Mouse (Mus musculus): ENCODE measurements at regions not wholly inside any gene's neighbourhood (a gene's known extent, or its start where the extent isn't known, plus 50 kb on each side); places are given as distances from the start of the nearest gene placed in this dataset.
A peak's percentile ranks its signal among the peaks of the same experiment; 100 is the strongest.

- H3K36me3 ChIP-seq (ENCODE audit: control insufficient read depth, insufficient read depth, low read length): no peaks in the 10 kb centered on the region
- no peak overlapping the region for H3K4me3 ChIP-seq (replicated peaks; ENCODE audit: low read length)
- H3K9ac ChIP-seq (ENCODE audit: low read length): no peak overlapping the region
- H3K4me2 ChIP-seq (ENCODE audit: low read depth, low read length): peak overlapping the region; percentile 10; the same call in 1 of the 2 replicates
- H3K9me3 ChIP-seq (replicated peaks; ENCODE audit: control insufficient read depth, low read length): no peaks in the 10 kb centered on the region
- ATAC-seq (ENCODE audit: insufficient read depth, low FRiP score): peak; percentile 75
- H3K27me3 ChIP-seq (ENCODE audit: control insufficient read depth, insufficient read depth, low read length): no peaks in the 10 kb centered on the region
- 0 out of 2 replicates have a peak overlapping the region, but pooled peaks have one; percentile 7 for H3K27ac ChIP-seq (ENCODE audit: low read length)
- WGBS: 51% methylated on average over 8 of the region's 8 CpGs
- H3K4me1 ChIP-seq (ENCODE audit: control insufficient read depth, insufficient read depth, low read length): no peaks in the 10 kb centered on the region
These were observed 446.0 kb upstream of the Adam34 start for GRCm38 (mm10) chr8:44155705-44156321.

GRCm38 (mm10) chr8:44165115-44165514, 455.3 kb upstream of the Adam34 start:
- no peak overlapping the region for H3K4me2 ChIP-seq (ENCODE audit: low read depth, low read length)
- WGBS: 7% methylated on average over 6 of the region's 6 CpGs
- H3K4me3 ChIP-seq (replicated peaks; ENCODE audit: low read length): no peak overlapping the region
- H3K9me3 ChIP-seq (replicated peaks; ENCODE audit: control insufficient read depth, low read length): no peaks in the 10 kb centered on the region
- no peak overlapping the region for H3K9ac ChIP-seq (ENCODE audit: low read length)
- H3K27me3 ChIP-seq (ENCODE audit: control insufficient read depth, insufficient read depth, low read length): no peaks in the 10 kb centered on the region
- no peaks in the 10 kb centered on the region for H3K36me3 ChIP-seq (ENCODE audit: control insufficient read depth, insufficient read depth, low read length)
- no peaks in the 10 kb centered on the region for H3K4me1 ChIP-seq (ENCODE audit: control insufficient read depth, insufficient read depth, low read length)
- peak; percentile 93 for ATAC-seq (ENCODE audit: insufficient read depth, low FRiP score)
- no peak overlapping the region for H3K27ac ChIP-seq (ENCODE audit: low read length)

- no peak for ATAC-seq (ENCODE audit: insufficient read depth, low FRiP score)
- 19% methylated on average over 4 of the region's 4 CpGs for WGBS
- no peak overlapping the region for H3K4me3 ChIP-seq (replicated peaks; ENCODE audit: low read length)
- no peaks in the 10 kb centered on the region for H3K36me3 ChIP-seq (ENCODE audit: control insufficient read depth, insufficient read depth, low read length)
- H3K27ac ChIP-seq (ENCODE audit: low read length): no peak overlapping the region
- H3K9ac ChIP-seq (ENCODE audit: low read length): no peak overlapping the region
- no peaks in the 10 kb centered on the region for H3K9me3 ChIP-seq (replicated peaks; ENCODE audit: control insufficient read depth, low read length)
- no peaks in the 10 kb centered on the region for H3K4me1 ChIP-seq (ENCODE audit: control insufficient read depth, insufficient read depth, low read length)
- no peaks in the 10 kb centered on the region for H3K27me3 ChIP-seq (ENCODE audit: control insufficient read depth, insufficient read depth, low read length)
- no peak overlapping the region for H3K4me2 ChIP-seq (ENCODE audit: low read depth, low read length)
These were observed 467.2 kb upstream of the Adam34 start for GRCm38 (mm10) chr8:44177016-44177415.

- Histone ChIP-seq H3K4me2 (ENCODE audit: low read depth, low read length) (no peak overlapping the region), H3K4me1 (ENCODE audit: control insufficient read depth, insufficient read depth, low read length) (no peaks in the 10 kb centered on the region), H3K27ac (ENCODE audit: low read length) (no peak overlapping the region), H3K27me3 (ENCODE audit: control insufficient read depth, insufficient read depth, low read length) (no peaks in the 10 kb centered on the region), H3K36me3 (ENCODE audit: control insufficient read depth, insufficient read depth, low read length) (no peaks in the 10 kb centered on the region), H3K4me3 (replicated peaks; ENCODE audit: low read length) (no peak overlapping the region), H3K9me3 (replicated peaks; ENCODE audit: control insufficient read depth, low read length) (no peaks in the 10 kb centered on the region), H3K9ac (ENCODE audit: low read length) (no peak overlapping the region)
- 88% methylated on average over 2 of the region's 2 CpGs for WGBS
- ATAC-seq (ENCODE audit: insufficient read depth, low FRiP score): no peak
These were observed 492.4 kb upstream of the Adam34 start for GRCm38 (mm10) chr8:44202228-44202627.

- Histone ChIP-seq H3K4me2 (ENCODE audit: low read depth, low read length) (no peak overlapping the region), H3K9ac (ENCODE audit: low read length) (no peak overlapping the region), H3K27ac (ENCODE audit: low read length) (no peak overlapping the region), H3K9me3 (replicated peaks; ENCODE audit: control insufficient read depth, low read length) (no peaks in the 10 kb centered on the region), H3K4me3 (replicated peaks; ENCODE audit: low read length) (no peak overlapping the region), H3K4me1 (ENCODE audit: control insufficient read depth, insufficient read depth, low read length) (no peaks in the 10 kb centered on the region), H3K27me3 (ENCODE audit: control insufficient read depth, insufficient read depth, low read length) (no peaks in the 10 kb centered on the region), H3K36me3 (ENCODE audit: control insufficient read depth, insufficient read depth, low read length) (no peaks in the 10 kb centered on the region)
- WGBS: 64% methylated on average over 11 of the region's 11 CpGs
- ATAC-seq (ENCODE audit: insufficient read depth, low FRiP score): no peak
These were observed 496.7 kb upstream of the Adam34 start for GRCm38 (mm10) chr8:44206391-44207170.

GRCm38 (mm10) chr8:44222346-44222745, 512.5 kb upstream of the Adam34 start:
- H3K9ac ChIP-seq (ENCODE audit: low read length): no peak overlapping the region
- H3K27ac ChIP-seq (ENCODE audit: low read length): no peak overlapping the region
- WGBS: 79% methylated on average over 1 of the region's 1 CpGs
- ATAC-seq (ENCODE audit: insufficient read depth, low FRiP score): no peak
- H3K9me3 ChIP-seq (replicated peaks; ENCODE audit: control insufficient read depth, low read length): no peaks in the 10 kb centered on the region
- H3K27me3 ChIP-seq (ENCODE audit: control insufficient read depth, insufficient read depth, low read length): no peaks in the 10 kb centered on the region
- H3K36me3 ChIP-seq (ENCODE audit: control insufficient read depth, insufficient read depth, low read length): no peaks in the 10 kb centered on the region
- no peak overlapping the region for H3K4me2 ChIP-seq (ENCODE audit: low read depth, low read length)
- H3K4me3 ChIP-seq (replicated peaks; ENCODE audit: low read length): no peak overlapping the region
- no peaks in the 10 kb centered on the region for H3K4me1 ChIP-seq (ENCODE audit: control insufficient read depth, insufficient read depth, low read length)

GRCm38 (mm10) chr8:44252393-44252792, 542.5 kb upstream of the Adam34 start:
- no peaks in the 10 kb centered on the region for H3K27me3 ChIP-seq (ENCODE audit: control insufficient read depth, insufficient read depth, low read length)
- ATAC-seq (ENCODE audit: insufficient read depth, low FRiP score): no peak
- no peak overlapping the region for H3K4me3 ChIP-seq (replicated peaks; ENCODE audit: low read length)
- H3K27ac ChIP-seq (ENCODE audit: low read length): no peak overlapping the region
- no peak overlapping the region for H3K4me2 ChIP-seq (ENCODE audit: low read depth, low read length)
- H3K9me3 ChIP-seq (replicated peaks; ENCODE audit: control insufficient read depth, low read length): no peaks in the 10 kb centered on the region
- 76% methylated on average over 3 of the region's 3 CpGs for WGBS
- no peaks in the 10 kb centered on the region for H3K36me3 ChIP-seq (ENCODE audit: control insufficient read depth, insufficient read depth, low read length)
- no peaks in the 10 kb centered on the region for H3K4me1 ChIP-seq (ENCODE audit: control insufficient read depth, insufficient read depth, low read length)
- H3K9ac ChIP-seq (ENCODE audit: low read length): no peak overlapping the region

GRCm38 (mm10) chr8:44257051-44257450, 547.2 kb upstream of the Adam34 start:
- no peak for ATAC-seq (ENCODE audit: insufficient read depth, low FRiP score)
- Histone ChIP-seq H3K27ac (ENCODE audit: low read length) (no peak overlapping the region), H3K4me2 (ENCODE audit: low read depth, low read length) (no peak overlapping the region), H3K9ac (ENCODE audit: low read length) (no peak overlapping the region), H3K27me3 (ENCODE audit: control insufficient read depth, insufficient read depth, low read length) (no peaks in the 10 kb centered on the region), H3K36me3 (ENCODE audit: control insufficient read depth, insufficient read depth, low read length) (no peaks in the 10 kb centered on the region), H3K9me3 (replicated peaks; ENCODE audit: control insufficient read depth, low read length) (no peaks in the 10 kb centered on the region), H3K4me3 (replicated peaks; ENCODE audit: low read length) (no peak overlapping the region), H3K4me1 (ENCODE audit: control insufficient read depth, insufficient read depth, low read length) (no peaks in the 10 kb centered on the region)
- WGBS: 40% methylated on average over 6 of the region's 6 CpGs

GRCm38 (mm10) chr8:44261039-44261438, 551.2 kb upstream of the Adam34 start:
- Histone ChIP-seq H3K27ac (ENCODE audit: low read length) (no peak overlapping the region), H3K36me3 (ENCODE audit: control insufficient read depth, insufficient read depth, low read length) (no peaks in the 10 kb centered on the region), H3K4me3 (replicated peaks; ENCODE audit: low read length) (no peak overlapping the region), H3K4me2 (ENCODE audit: low read depth, low read length) (no peak overlapping the region), H3K4me1 (ENCODE audit: control insufficient read depth, insufficient read depth, low read length) (no peaks in the 10 kb centered on the region), H3K9me3 (replicated peaks; ENCODE audit: control insufficient read depth, low read length) (no peaks in the 10 kb centered on the region), H3K27me3 (ENCODE audit: control insufficient read depth, insufficient read depth, low read length) (no peaks in the 10 kb centered on the region), H3K9ac (ENCODE audit: low read length) (no peak overlapping the region)
- ATAC-seq (ENCODE audit: insufficient read depth, low FRiP score): peak; percentile 40; the same call in 1 of the 2 replicates
- WGBS: 65% methylated on average over 4 of the region's 4 CpGs

All from stomach, embryonic 16.5 days (tissue).